Mouse (Mus musculus) CD4-positive naive resting alpha-beta T cell, adult 76 days (primary cell): Measurements from ENCODE around the gene Gm21961. TPM values are rescaled to one million over a fixed set of nuclear protein-coding genes. Genes with fewer than 3 reads are reported as not detected.

Experiments used
- total RNA-seq: library from RNA; stranded (reverse); gene quantifications from one replicate; pipeline ENCODE4 v1.2.4, GENCODE M21; 2023

The Gm21961 gene
- total RNA-seq, result not detected

DNA sequence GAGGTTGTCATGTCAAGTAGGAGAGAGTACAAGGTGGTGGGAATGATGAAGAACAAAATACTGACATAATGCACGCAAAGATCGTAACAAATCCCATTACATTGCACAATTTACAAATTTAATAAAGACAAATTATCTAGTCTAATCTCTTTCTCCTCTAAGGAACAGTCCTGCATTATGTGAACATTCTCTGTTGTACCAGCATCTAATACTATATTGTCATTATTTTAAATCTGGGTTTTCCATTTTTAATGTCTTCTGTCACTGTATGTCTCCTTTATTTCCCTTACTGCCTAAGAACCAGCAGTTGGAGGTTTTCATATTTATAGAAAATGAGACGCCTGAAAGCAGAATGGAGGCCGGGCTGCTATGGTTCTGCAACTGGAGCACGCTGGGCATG is at the start of gene Gm21961:
Gene Gm21961, minus strand, starts transcription at position 101 of the 400 bp plus-strand sequence.

Other genes starting within 250 kb of the Gm21961 start
- not detected for gene Gm21798, start 197.2 kb downstream of the Gm21961 start, total RNA-seq